Mouse (Mus musculus) forebrain, embryonic 14.5 days (tissue): ENCODE measurements around the gene Trem1. TPM values are rescaled to one million over a fixed set of nuclear protein-coding genes. Genes with fewer than 3 reads are reported as not detected.

Source experiments
- ATAC-seq: fragments of 200-750 bp; cut with Nextera tagmentation; 2 replicates; pipeline ENCODE4 v1.8.0; 2017; ENCODE audit warnings: mild to moderate bottlenecking, moderate library complexity
- DNase-seq: peaks from one replicate; pipeline ENCODE4 v3.0.0-alpha.2; 2015; ENCODE audit warnings: low spot score
- H3K27ac ChIP-seq: fragments of 300-500 bp; sonication (generic); 2 replicates; pipeline ENCODE4 v1.5.1; 2014; ENCODE audit warnings: low read depth, mild to moderate bottlenecking, control low read depth, low read length, moderate library complexity
- H3K27me3 ChIP-seq: fragments of 300-500 bp; sonication (generic); replicated peaks from 2 replicates; pipeline ENCODE4 v1.6.1; 2014; ENCODE audit warnings: low read length, control low read depth, mixed read lengths; ENCODE audit not compliant: control insufficient read depth, insufficient read depth
- H3K36me3 ChIP-seq: fragments of 300-500 bp; sonication (generic); 2 replicates; pipeline ENCODE4 v1.6.1; 2014; ENCODE audit warnings: low read length, control low read depth; ENCODE audit not compliant: control insufficient read depth, insufficient read depth
- H3K4me1 ChIP-seq: fragments of 300-500 bp; sonication (generic); 2 replicates; pipeline ENCODE4 v1.6.1; 2014; ENCODE audit warnings: antibody characterized with exemption, low read length, control low read depth; ENCODE audit not compliant: control insufficient read depth, insufficient read depth
- H3K4me2 ChIP-seq: fragments of 300-500 bp; sonication (generic); 2 replicates; pipeline ENCODE4 v1.6.1; 2014; ENCODE audit warnings: mild to moderate bottlenecking, control low read depth, low read length
- H3K4me3 ChIP-seq: fragments of 300-500 bp; sonication (generic); 2 replicates; pipeline ENCODE4 v1.5.1; 2014; ENCODE audit warnings: low read depth, low read length, control low read depth
- H3K9ac ChIP-seq: fragments of 300-500 bp; sonication (generic); 2 replicates; pipeline ENCODE4 v1.6.1; 2014; ENCODE audit warnings: mild to moderate bottlenecking, low read length, control low read depth, moderate library complexity
- H3K9me3 ChIP-seq: fragments of 300-500 bp; sonication (generic); replicated peaks from 2 replicates; pipeline ENCODE4 v1.6.1; 2016; ENCODE audit warnings: low read length, control low read depth, mixed read lengths; ENCODE audit not compliant: control insufficient read depth
- WGBS: fragments of 180-500 bp; shearing (Covaris S2); extraction: QIAGEN DNeasy Blood & Tissue Kit; methylation state at CpG from one replicate; pipeline ENCODE4 v1.1.7; 2014; 5-methylcytosine and 5-hydroxymethylcytosine counted together
- polyA plus RNA-seq: library from polyadenylated mRNA; unstranded; fragments of >200 nt; fragmentation: Nextera tagmentation; extraction: Ambion mirVana; gene quantifications from 2 replicates; pipeline ENCODE4 v1.2.1, GENCODE M21; 2014

The Trem1 gene
- polyA plus RNA-seq, 1 experiment from 2014 or later, result not detected

DNA sequence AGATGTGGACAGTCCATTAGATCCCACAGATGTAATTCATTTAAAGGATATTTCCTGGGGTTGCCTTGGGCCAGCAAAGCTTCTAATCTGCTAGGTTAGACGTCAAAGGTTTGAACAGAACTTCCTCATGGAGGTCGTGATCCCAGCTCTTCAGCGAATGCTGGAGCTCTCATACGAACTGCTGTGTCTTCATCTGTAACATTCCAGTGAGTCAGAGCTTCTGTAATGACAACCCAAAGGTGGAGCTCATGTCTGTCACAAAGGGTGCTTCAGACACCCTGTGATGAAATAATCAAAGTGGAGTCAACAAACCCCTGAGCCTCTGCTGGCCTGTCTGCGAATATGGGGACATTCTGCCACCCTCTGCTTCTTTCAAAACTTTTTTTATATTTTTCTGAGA lies 2.0 kb downstream of the Trem1 start:
- Histone ChIP-seq H3K9ac (no peak overlapping the region), H3K36me3 (no peaks in the 10 kb centered on the region), H3K27ac (no peak overlapping the region), H3K4me1 (no peaks in the 10 kb centered on the region), H3K27me3 (no peaks in the 10 kb centered on the region), H3K4me2 (no peak overlapping the region), H3K9me3 (no peaks in the 10 kb centered on the region), H3K4me3 (no peak overlapping the region)
- WGBS, result 89% methylated on average over 5 of the region's 5 CpGs
- DNase-seq (no peak), ATAC-seq (no peak)

DNA sequence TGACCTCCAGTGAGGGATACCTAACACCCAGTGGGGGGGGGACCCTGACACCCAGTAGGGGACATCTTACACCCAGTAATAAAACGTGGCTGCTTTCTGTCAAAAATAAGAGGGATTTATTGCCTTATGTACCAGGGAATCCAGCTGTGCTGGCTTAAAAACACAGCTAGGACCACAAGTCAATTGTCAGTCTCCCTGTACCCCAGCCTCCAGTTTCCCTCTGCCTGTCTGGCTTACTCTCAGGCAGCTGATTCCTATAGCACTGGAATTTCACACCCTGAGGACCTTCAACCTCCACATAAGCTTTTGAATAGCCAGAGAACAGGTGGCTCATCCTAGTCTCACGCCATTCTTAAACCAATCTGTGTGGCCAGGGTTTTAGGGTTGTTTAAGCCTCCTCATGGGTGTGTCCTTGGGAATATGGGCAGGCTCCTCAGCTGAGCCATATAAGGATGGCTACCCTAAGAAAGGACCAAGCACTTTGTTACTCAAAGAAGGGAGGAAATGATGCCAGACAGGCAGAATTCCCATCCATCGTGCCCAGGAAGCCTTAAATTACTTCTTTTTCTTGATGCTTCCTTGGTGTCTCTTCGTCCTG lies 3.3 kb downstream of the Trem1 start:
- WGBS, result 68% methylated on average over 4 of the region's 4 CpGs
- H3K36me3 ChIP-seq, result no peaks in the 10 kb centered on the region
- DNase-seq (no peak), ATAC-seq (no peak)
- H3K4me3 ChIP-seq, result no peak overlapping the region
- no peaks in the 10 kb centered on the region for H3K9me3 ChIP-seq
- H3K9ac ChIP-seq, result no peak overlapping the region
- no peaks in the 10 kb centered on the region for H3K27me3 ChIP-seq
- no peak overlapping the region for H3K27ac ChIP-seq
- no peaks in the 10 kb centered on the region for H3K4me1 ChIP-seq
- no peak overlapping the region for H3K4me2 ChIP-seq

DNA sequence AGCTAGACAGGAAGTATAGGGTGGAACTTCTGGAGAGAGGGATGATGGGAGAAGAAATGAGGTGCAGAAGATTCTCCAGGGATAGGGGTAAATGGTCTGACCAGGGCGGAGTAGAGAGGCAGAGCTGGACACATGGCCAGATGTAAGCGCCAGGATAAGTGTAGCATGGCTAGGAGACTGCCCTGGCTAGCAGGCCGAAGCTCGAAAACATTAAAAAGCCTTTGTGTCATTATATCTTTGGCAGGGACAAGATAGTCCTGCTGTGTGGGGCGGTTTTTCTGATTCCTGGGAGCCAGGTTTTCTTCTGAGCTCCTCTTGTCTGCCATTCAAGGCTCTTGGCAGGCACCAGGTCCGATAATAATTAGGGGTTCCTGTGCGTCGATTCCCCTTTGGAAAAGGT lies 5.1 kb downstream of the Trem1 start:
- no peaks in the 10 kb centered on the region for H3K4me1 ChIP-seq
- no peaks in the 10 kb centered on the region for H3K9me3 ChIP-seq
- H3K27ac ChIP-seq, result no peak overlapping the region
- H3K4me2 ChIP-seq, result no peak overlapping the region
- ATAC-seq (no peak), DNase-seq (no peak)
- no peak overlapping the region for H3K4me3 ChIP-seq
- no peak overlapping the region for H3K9ac ChIP-seq
- no peaks in the 10 kb centered on the region for H3K27me3 ChIP-seq
- no peaks in the 10 kb centered on the region for H3K36me3 ChIP-seq
- 89% methylated on average over 8 of the region's 8 CpGs for WGBS

DNA sequence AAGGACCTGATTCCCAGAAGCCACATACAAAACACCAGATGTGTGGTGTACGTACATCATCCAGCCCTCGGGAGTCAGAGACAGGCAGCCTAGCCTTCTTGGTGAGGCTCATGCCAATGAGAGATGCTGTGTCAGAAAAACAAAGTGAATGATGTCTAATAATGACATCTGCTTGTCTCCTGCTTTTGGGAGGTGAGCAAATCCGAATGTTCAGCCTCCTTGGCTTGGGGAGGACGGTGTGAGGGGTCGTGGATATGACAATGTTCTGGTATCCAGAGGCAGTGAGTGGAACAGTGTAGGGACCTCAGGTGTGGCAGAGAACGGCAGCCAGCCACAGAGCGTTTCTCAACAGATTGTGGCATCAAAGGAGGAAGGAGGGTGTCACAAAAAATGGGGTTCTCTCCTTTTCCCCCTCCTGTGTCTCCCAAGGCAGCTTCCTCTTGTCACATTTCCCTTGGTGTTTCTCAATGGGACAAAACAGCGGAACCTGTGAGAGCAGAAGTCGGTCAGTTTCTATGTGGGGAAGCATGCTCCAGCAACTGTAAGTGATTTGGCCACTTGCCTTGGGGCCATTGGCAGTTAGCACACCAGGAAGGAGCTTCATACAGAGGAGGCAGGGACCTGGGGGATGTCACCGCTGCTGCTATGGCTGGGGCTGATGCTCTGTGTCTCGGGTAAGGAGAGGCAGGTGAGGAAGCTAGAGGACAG lies 14.8 kb downstream of the Trem1 start, which contains the start of gene Trem3:
Gene Trem3 (plus strand): TSS at position 557 of the 708 bp plus-strand sequence.
- H3K36me3 ChIP-seq, result no peaks in the 10 kb centered on the region
- H3K9me3 ChIP-seq, result no peaks in the 10 kb centered on the region
- H3K4me3 ChIP-seq, result no peak within 1 kb of the TSS
- H3K27me3 ChIP-seq, result no peaks in the 10 kb centered on the region
- no peaks in the 10 kb centered on the region for H3K4me1 ChIP-seq
- DNase-seq, result no peak
- ATAC-seq, result no peak
- WGBS, result 91% methylated on average over 11 of the region's 11 CpGs
- no peak within 1 kb of the TSS for H3K4me2 ChIP-seq
- H3K27ac ChIP-seq, result no peak within 1 kb of the TSS
- H3K9ac ChIP-seq, result no peak within 1 kb of the TSS

DNA sequence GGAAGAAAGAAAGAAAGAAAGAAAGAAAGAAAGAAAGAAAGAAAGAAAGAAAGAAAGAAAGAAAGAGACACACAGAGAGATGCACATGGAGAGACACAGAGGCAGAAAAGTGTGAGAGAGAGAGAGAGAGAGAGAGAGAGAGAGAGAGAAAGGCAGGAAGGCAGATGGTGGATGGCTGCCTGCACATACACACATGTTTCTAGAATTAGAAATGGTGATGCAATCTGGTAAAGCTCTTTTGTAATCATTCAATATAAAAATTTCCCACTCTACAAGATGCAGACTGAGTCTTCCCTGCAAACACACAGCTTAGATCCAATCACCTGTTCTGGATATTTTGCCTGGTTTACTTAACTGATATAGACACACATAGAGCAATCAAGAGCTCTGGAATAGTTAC lies 16.5 kb downstream of the Trem1 start:
- no peak for DNase-seq
- Histone ChIP-seq H3K9ac (no peak overlapping the region), H3K4me3 (no peak overlapping the region), H3K27ac (no peak overlapping the region), H3K4me2 (no peak overlapping the region), H3K9me3 (no peaks in the 10 kb centered on the region), H3K27me3 (no peaks in the 10 kb centered on the region), H3K4me1 (no peaks in the 10 kb centered on the region), H3K36me3 (no peaks in the 10 kb centered on the region)
- ATAC-seq, result no peak

DNA sequence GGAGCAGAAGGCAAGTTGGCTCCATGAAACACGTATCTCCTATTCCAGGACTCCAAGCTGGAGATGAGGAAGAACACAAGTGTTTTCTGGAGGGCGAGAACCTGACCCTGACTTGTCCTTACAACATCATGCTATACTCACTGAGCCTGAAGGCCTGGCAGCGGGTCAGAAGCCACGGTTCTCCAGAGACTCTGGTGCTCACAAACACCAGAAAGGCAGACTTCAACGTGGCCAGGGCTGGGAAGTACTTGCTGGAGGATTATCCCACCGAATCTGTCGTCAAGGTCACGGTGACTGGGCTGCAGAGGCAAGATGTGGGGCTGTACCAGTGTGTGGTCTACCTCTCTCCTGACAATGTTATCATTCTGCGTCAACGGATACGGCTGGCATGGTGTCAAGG lies 16.9 kb downstream of the Trem1 start:
- H3K36me3 ChIP-seq, result no peaks in the 10 kb centered on the region
- 86% methylated on average over 11 of the region's 11 CpGs for WGBS

DNA sequence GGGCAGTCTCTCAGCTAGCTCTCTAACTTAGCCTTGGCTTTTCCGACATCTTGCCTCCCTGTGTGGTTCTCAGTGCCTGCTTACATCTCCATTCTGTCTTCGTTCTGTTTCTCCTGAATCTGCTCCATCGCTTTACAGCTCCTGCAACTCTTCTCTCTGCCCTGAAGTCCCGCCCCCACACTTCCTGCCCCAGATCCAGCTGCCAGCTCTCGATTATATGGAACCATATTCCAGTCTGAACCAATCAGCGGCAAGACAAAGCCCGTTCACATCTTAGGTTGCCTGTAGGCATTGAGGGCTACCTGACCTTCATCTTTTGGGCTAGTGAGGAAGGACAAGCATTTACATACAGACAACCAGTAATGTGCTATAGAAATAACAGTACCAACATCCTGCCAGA lies 18.1 kb downstream of the Trem1 start:
- no peak for DNase-seq
- H3K9me3 ChIP-seq, result no peaks in the 10 kb centered on the region
- H3K4me1 ChIP-seq, result no peaks in the 10 kb centered on the region
- H3K9ac ChIP-seq, result no peak overlapping the region
- WGBS, result 92% methylated on average over 7 of the region's 7 CpGs
- H3K27me3 ChIP-seq, result no peaks in the 10 kb centered on the region
- no peak overlapping the region for H3K4me3 ChIP-seq
- no peaks in the 10 kb centered on the region for H3K36me3 ChIP-seq
- no peak overlapping the region for H3K4me2 ChIP-seq
- no peak for ATAC-seq
- no peak overlapping the region for H3K27ac ChIP-seq

More for the DNA sequence above, 16.9 kb downstream of the Trem1 start:
- DNase-seq (no peak), ATAC-seq (no peak)
- Histone ChIP-seq H3K4me3 (no peak overlapping the region), H3K9me3 (no peaks in the 10 kb centered on the region), H3K27ac (no peak overlapping the region), H3K4me1 (no peaks in the 10 kb centered on the region), H3K9ac (no peak overlapping the region), H3K27me3 (no peaks in the 10 kb centered on the region), H3K4me2 (no peak overlapping the region)

DNA sequence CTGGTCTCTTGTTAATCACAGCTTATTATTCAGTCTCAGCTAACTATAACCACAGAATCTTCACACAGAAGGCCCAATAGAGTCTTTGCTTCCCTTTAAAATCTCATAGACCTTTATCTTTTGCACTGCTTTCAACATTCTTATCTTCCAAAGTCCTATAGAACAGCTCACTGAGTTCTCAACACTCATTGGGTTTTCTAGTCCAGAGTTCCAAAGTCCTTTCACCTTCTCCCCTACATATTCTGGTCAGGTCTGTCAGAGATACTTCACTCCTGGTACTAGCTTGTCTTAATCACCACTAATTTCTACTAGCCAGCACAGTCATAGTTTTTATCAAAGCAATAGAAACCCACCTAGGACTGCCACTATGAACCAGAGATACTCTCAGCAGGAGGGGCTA lies 24.0 kb downstream of the Trem1 start:
- Histone ChIP-seq H3K27me3 (no peaks in the 10 kb centered on the region), H3K9ac (no peak overlapping the region), H3K4me2 (no peak overlapping the region), H3K27ac (no peak overlapping the region), H3K9me3 (peaks cover 7% of the 10 kb centered on the region; the same call in 1 of the 2 replicates), H3K4me1 (no peaks in the 10 kb centered on the region), H3K4me3 (no peak overlapping the region), H3K36me3 (no peaks in the 10 kb centered on the region)
- DNase-seq, result no peak
- ATAC-seq, result no peak

DNA sequence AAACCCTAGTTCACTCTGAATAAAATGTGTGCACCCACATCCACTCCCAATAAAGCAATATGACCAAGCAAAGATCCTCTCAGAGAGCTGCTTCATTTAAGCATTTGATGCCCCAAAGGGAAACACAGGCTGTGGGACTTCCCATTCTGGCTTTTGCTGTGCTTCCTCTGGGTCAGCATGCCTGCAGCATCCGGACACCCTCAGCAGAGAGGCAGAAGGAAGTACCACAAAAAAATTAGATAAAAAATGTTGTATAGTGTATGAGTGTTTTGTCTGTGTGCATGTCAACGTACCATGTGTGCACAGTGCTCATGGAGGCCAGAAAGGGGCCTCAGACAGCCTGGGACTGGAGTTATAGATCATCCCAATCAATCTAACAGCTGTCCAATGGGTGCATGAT lies 29.3 kb downstream of the Trem1 start:
- peaks cover 7% of the 10 kb centered on the region; the same call in 1 of the 2 replicates for H3K9me3 ChIP-seq
- H3K27me3 ChIP-seq, result no peaks in the 10 kb centered on the region
- 86% methylated on average over 2 of the region's 2 CpGs for WGBS

More for the DNA sequence above, 29.3 kb downstream of the Trem1 start:
- Histone ChIP-seq H3K27ac (no peak overlapping the region), H3K36me3 (no peaks in the 10 kb centered on the region), H3K4me3 (no peak overlapping the region), H3K4me1 (no peaks in the 10 kb centered on the region), H3K4me2 (no peak overlapping the region), H3K9ac (no peak overlapping the region)
- DNase-seq, result no peak
- no peak for ATAC-seq
